Mouse (Mus musculus): ENCODE data around the gene Utrn. TPM values are rescaled to one million over a fixed set of nuclear protein-coding genes. Genes with fewer than 3 reads are reported as not detected.

Gene Utrn
- total and polyA plus RNA-seq, 3 experiments, result 0.31 to 1.1 (median 0.67) TPM

DNA sequence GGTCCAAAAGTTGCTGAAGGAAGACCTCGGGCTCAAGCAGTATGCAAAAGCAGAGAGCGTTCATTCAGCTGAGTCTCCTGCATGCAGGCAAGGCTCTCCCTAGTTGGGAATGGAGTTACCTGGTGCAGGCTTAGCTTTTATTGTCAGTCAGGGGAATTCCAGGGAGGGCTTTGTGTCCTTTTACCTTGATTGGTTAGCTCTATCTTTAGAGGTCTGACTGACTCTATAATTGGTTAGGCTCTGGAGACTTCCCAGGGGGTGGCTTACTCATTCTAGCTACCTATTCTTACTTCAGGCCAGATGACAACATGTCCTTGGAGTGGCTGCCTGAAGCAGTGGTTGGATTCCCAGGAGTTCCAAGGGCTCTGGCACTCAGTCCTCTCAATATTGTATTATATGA is 40.7 kb upstream of the Utrn start:
- TF ChIP-seq ZNF384 (IDR thresholded peaks at IDR 0.05; ENCODE audit: low read depth, low read length) (no peak), EP300 (IDR thresholded peaks at IDR 0.05; ENCODE audit: low read length) (no peak), TCF12 (IDR thresholded peaks at IDR 0.05; ENCODE audit: low read depth, low read length) (no peak), RAD21 (IDR thresholded peaks at IDR 0.05; ENCODE audit: low read depth, low read length) (no peak), BHLHE40 (IDR thresholded peaks at IDR 0.05; ENCODE audit: low read depth, low read length) (no peak), NELFE (IDR thresholded peaks at IDR 0.05; ENCODE audit: low read depth, low read length) (no peak), MYC (IDR thresholded peaks at IDR 0.05; ENCODE audit: low read depth, low read length) (no peak), SIN3A (IDR thresholded peaks at IDR 0.05; ENCODE audit: low read length) (no peak), USF1 (IDR thresholded peaks at IDR 0.05; ENCODE audit: low read depth, low read length) (no peak), MAZ (IDR thresholded peaks at IDR 0.05; ENCODE audit: low read depth, low read length) (no peak), GABPA (IDR thresholded peaks at IDR 0.05; ENCODE audit: insufficient replicate concordance, low read depth, low read length) (no peak)

GRCm38 (mm10) chr10:12909179-12909578 is 40.0 kb upstream of the Utrn start:
- H3K4me1 ChIP-seq (ENCODE audit: control insufficient read depth in 1 of 2, insufficient read depth in 2 of 2), result peaks cover 6 to 10% of the 10 kb centered on the region in 2 experiments
- H3K4me2 ChIP-seq (ENCODE audit: insufficient read depth, low read depth, poor library complexity, severe bottlenecking), result no peak overlapping the region
- no peaks in the 10 kb centered on the region for H3K9me3 ChIP-seq (replicated peaks; ENCODE audit: low read length)
- in situ Hi-C loops (cut with MboI; ENCODE audit: low pct_ligation_motif_present, low pct_unique_long_range_greater_than_20kb, low sequenced_read_pairs) (loop anchor here (25.0 kb wide), 1 partner anchor 222 kb away; no protein-coding TSS in a partner anchor), dilution Hi-C loops (cut with MboI; ENCODE audit: extremely low pct_ligation_motif_present, extremely low pct_unique_long_range_greater_than_20kb, low sequenced_read_pairs) (no loop called here)
- H3K79me2 ChIP-seq (replicated peaks; ENCODE audit: control insufficient read depth, extremely low read depth, insufficient read depth, poor library complexity, severe bottlenecking), result no peaks in the 10 kb centered on the region
- H3K27me3 ChIP-seq (replicated peaks), result no peaks in the 10 kb centered on the region
- no peak overlapping the region for H3K9ac ChIP-seq (ENCODE audit: insufficient read depth, low read depth)
- TF ChIP-seq MXI1 (IDR thresholded peaks at IDR 0.05; ENCODE audit: low read depth, low read length) (no peak), MAZ (IDR thresholded peaks at IDR 0.05; ENCODE audit: low read depth, low read length) (no peak), TCF12 (IDR thresholded peaks at IDR 0.05; ENCODE audit: low read depth, low read length) (no peak), BHLHE40 (IDR thresholded peaks at IDR 0.05; ENCODE audit: low read depth, low read length) (no peak), ZMIZ1 (IDR thresholded peaks at IDR 0.05; ENCODE audit: low read depth, low read length) (no peak)
- DNase-seq (ENCODE audit: extremely low read depth), result no peak
- no peaks in the 10 kb centered on the region for H3K36me3 ChIP-seq (replicated peaks in 1 of 2; ENCODE audit: control insufficient read depth in 1 of 2, insufficient read depth in 1 of 2, low read length in 1 of 2)
- H3K4me3 ChIP-seq (replicated peaks in 1 of 3; ENCODE audit: low read depth in 2 of 3, low read length in 2 of 3, poor library complexity in 1 of 3), result no peak overlapping the region
- H3K27ac ChIP-seq (ENCODE audit: insufficient read depth, low read depth), result no peak overlapping the region

More for the DNA sequence above, 40.7 kb upstream of the Utrn start:
- Histone ChIP-seq H3K9me3 (replicated peaks; ENCODE audit: low read length) (no peaks in the 10 kb centered on the region), H3K27ac (ENCODE audit: insufficient read depth, low read depth) (no peak overlapping the region), H3K4me1 (ENCODE audit: control insufficient read depth in 1 of 2, insufficient read depth in 2 of 2) (peaks cover 0 to 3% of the 10 kb centered on the region in 2 experiments; a peak in 1 of 4 replicates), H3K36me3 (replicated peaks in 1 of 2; ENCODE audit: control insufficient read depth in 1 of 2, insufficient read depth in 1 of 2, low read length in 1 of 2) (no peaks in the 10 kb centered on the region), H3K27me3 (replicated peaks) (no peaks in the 10 kb centered on the region), H3K79me2 (replicated peaks; ENCODE audit: control insufficient read depth, extremely low read depth, insufficient read depth, poor library complexity, severe bottlenecking) (no peaks in the 10 kb centered on the region), H3K4me2 (ENCODE audit: insufficient read depth, low read depth, poor library complexity, severe bottlenecking) (no peak overlapping the region), H3K4me3 (replicated peaks in 1 of 3; ENCODE audit: low read depth in 2 of 3, low read length in 2 of 3, poor library complexity in 1 of 3) (no peak overlapping the region), H3K9ac (ENCODE audit: insufficient read depth, low read depth) (no peak overlapping the region)
- dilution Hi-C loops (cut with MboI; ENCODE audit: extremely low pct_ligation_motif_present, extremely low pct_unique_long_range_greater_than_20kb, low sequenced_read_pairs), result no loop called here
- no peak for DNase-seq (ENCODE audit: extremely low read depth)
- in situ Hi-C loops (cut with MboI; ENCODE audit: low pct_ligation_motif_present, low pct_unique_long_range_greater_than_20kb, low sequenced_read_pairs), result loop anchor here (25.0 kb wide), 1 partner anchor 223 kb away; no protein-coding TSS in a partner anchor

GRCm38 (mm10) chr10:12904140-12904528 is 35.0 kb upstream of the Utrn start:
- in situ Hi-C loops (cut with MboI; ENCODE audit: low pct_ligation_motif_present, low pct_unique_long_range_greater_than_20kb, low sequenced_read_pairs), result loop anchor here (25.0 kb wide), 1 partner anchor 217 kb away; no protein-coding TSS in a partner anchor
- Histone ChIP-seq H3K27ac (ENCODE audit: insufficient read depth, low read depth) (no peak overlapping the region), H3K4me3 (replicated peaks in 1 of 3; ENCODE audit: low read depth in 2 of 3, low read length in 2 of 3, poor library complexity in 1 of 3) (peak overlapping the region in 1 of 3 experiments; percentile 37), H3K79me2 (replicated peaks; ENCODE audit: control insufficient read depth, extremely low read depth, insufficient read depth, poor library complexity, severe bottlenecking) (no peaks in the 10 kb centered on the region), H3K9me3 (replicated peaks; ENCODE audit: low read length) (no peaks in the 10 kb centered on the region), H3K36me3 (replicated peaks in 1 of 2; ENCODE audit: control insufficient read depth in 1 of 2, insufficient read depth in 1 of 2, low read length in 1 of 2) (no peaks in the 10 kb centered on the region), H3K9ac (ENCODE audit: insufficient read depth, low read depth) (no peak overlapping the region), H3K4me1 (ENCODE audit: control insufficient read depth in 1 of 2, insufficient read depth in 2 of 2) (peaks cover 11 to 16% of the 10 kb centered on the region in 2 experiments), H3K27me3 (replicated peaks) (no peaks in the 10 kb centered on the region), H3K4me2 (ENCODE audit: insufficient read depth, low read depth, poor library complexity, severe bottlenecking) (peak overlapping the region; percentile 13; the same call in 1 of the 2 replicates)
- TF ChIP-seq NRF1 (IDR thresholded peaks at IDR 0.05; ENCODE audit: low read depth, low read length) (no peak), ETS1 (conservative IDR thresholded peaks at IDR 0.05; ENCODE audit: low read depth, low read length) (no peak), RAD21 (IDR thresholded peaks at IDR 0.05; ENCODE audit: low read depth, low read length) (no peak), GABPA (IDR thresholded peaks at IDR 0.05; ENCODE audit: insufficient replicate concordance, low read depth, low read length) (no peak), ZMIZ1 (IDR thresholded peaks at IDR 0.05; ENCODE audit: low read depth, low read length) (peak; percentile 1; the same call in 1 of the 2 replicates), E2F4 (IDR thresholded peaks at IDR 0.05; ENCODE audit: insufficient replicate concordance, low read depth, low read length) (no peak), MXI1 (IDR thresholded peaks at IDR 0.05; ENCODE audit: low read depth, low read length) (peak; percentile 22; the same call in 1 of the 2 replicates), ZC3H11A (IDR thresholded peaks at IDR 0.05; ENCODE audit: low read depth, low read length) (no peak)
- dilution Hi-C loops (cut with MboI; ENCODE audit: extremely low pct_ligation_motif_present, extremely low pct_unique_long_range_greater_than_20kb, low sequenced_read_pairs), result no loop called here
- DNase-seq (ENCODE audit: extremely low read depth), result no peak
